Mouse (Mus musculus): Measurements from ENCODE around the gene Plekhg3.
A peak's percentile ranks its signal among the peaks of the same experiment; 100 is the strongest.

Gene Plekhg3

GRCm38 (mm10) chr12:76591037-76591436, 60.3 kb downstream of the Plekhg3 start:
- DNase-seq, result no peak

- peak; percentile 67 for DNase-seq
Measured at GRCm38 (mm10) chr12:76592213-76592612, 61.5 kb downstream of the Plekhg3 start.

GRCm38 (mm10) chr12:76593254-76593653, 62.6 kb downstream of the Plekhg3 start:
- DNase-seq, result no peak

GRCm38 (mm10) chr12:76593839-76594322, 63.2 kb downstream of the Plekhg3 start:
- peak; percentile 88 for DNase-seq

- DNase-seq, result no peak
Measured at GRCm38 (mm10) chr12:76594556-76594955, 63.9 kb downstream of the Plekhg3 start.

- no peak for DNase-seq
Measured at GRCm38 (mm10) chr12:76595830-76596229, 65.1 kb downstream of the Plekhg3 start.

GRCm38 (mm10) chr12:76596292-76597023, 65.8 kb downstream of the Plekhg3 start:
- peak; percentile 85 for DNase-seq

- no peak for DNase-seq
Measured at GRCm38 (mm10) chr12:76597577-76598100, 66.9 kb downstream of the Plekhg3 start.

- DNase-seq, result no peak
Measured at GRCm38 (mm10) chr12:76598196-76598928, 67.7 kb downstream of the Plekhg3 start.

- no peak for DNase-seq
Measured at GRCm38 (mm10) chr12:76603779-76604178, 73.1 kb downstream of the Plekhg3 start.

GRCm38 (mm10) chr12:76604546-76604945, 73.9 kb downstream of the Plekhg3 start:
- no peak for DNase-seq

- DNase-seq, result no peak
Measured at GRCm38 (mm10) chr12:76605837-76606236, 75.1 kb downstream of the Plekhg3 start.

GRCm38 (mm10) chr12:76608241-76608640, 77.5 kb downstream of the Plekhg3 start:
- DNase-seq, result no peak

GRCm38 (mm10) chr12:76608997-76609565, 78.4 kb downstream of the Plekhg3 start:
- DNase-seq, result no peak

- DNase-seq, result no peak
Measured at GRCm38 (mm10) chr12:76612621-76613020, 81.9 kb downstream of the Plekhg3 start.

GRCm38 (mm10) chr12:76614868-76615579, 84.3 kb downstream of the Plekhg3 start:
- no peak for DNase-seq

- no peak for DNase-seq
Measured at GRCm38 (mm10) chr12:76615580-76615937, 84.9 kb downstream of the Plekhg3 start.

- no peak for DNase-seq
Measured at GRCm38 (mm10) chr12:76618175-76618574, 87.5 kb downstream of the Plekhg3 start.

GRCm38 (mm10) chr12:76619847-76620246, 89.2 kb downstream of the Plekhg3 start:
- DNase-seq, result no peak

- DNase-seq, result no peak
Measured at GRCm38 (mm10) chr12:76623374-76623773, 92.7 kb downstream of the Plekhg3 start.
